Mouse (Mus musculus) lung, postnatal 0 days (tissue): Measurements from ENCODE around the gene Cox6a2.
"Not testable (repeated sequence)": the region's sequence is repeated elsewhere in the genome, so short reads cannot be mapped to it uniquely, and the experiment has no call there.

Experiments
- CTCF ChIP-seq: IDR thresholded peaks from 2 replicates; pipeline ENCODE4 v1.5.1; 2016; ENCODE audit warnings: antibody characterized with exemption, mild to moderate bottlenecking
- EP300 ChIP-seq: IDR thresholded peaks from 2 replicates; pipeline ENCODE4 v1.6.1; 2016; ENCODE audit warnings: antibody characterized with exemption, mild to moderate bottlenecking, control low read depth

DNA sequence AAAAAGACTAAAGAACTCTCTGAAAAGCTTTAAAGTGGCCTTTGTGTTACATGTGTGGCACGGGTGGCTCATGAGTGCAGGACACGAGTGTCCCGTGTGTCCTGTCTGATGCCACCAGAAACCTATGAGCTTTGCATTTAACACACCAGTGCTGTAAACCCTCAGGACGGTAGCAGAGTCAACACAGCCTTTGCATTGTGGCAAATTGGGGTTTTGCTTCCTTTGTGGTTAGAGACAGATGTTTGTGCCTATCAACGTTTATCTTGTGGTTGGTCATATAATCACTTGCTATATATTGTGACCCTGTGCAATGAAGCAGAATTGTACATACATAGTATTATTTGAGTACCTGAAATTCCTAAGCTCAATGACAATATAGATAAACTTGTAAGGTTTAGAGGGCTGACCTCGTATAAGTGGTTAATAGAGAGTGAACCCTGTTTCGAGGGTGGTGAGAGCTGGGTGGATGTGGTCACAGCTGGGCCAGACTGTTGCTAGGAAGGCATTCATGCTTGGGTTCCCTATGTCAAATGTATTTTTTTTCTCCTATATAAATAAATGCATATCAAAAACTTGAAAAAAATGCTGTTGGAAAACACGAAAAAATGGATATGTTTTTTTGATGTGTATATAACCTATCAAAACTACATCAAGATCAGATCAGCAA lies 47.4 kb downstream of the Cox6a2 start:
- TF ChIP-seq CTCF, EP300: not testable (repeated sequence)
